Mouse (Mus musculus): ENCODE data around the gene Olfr181.

DNA sequence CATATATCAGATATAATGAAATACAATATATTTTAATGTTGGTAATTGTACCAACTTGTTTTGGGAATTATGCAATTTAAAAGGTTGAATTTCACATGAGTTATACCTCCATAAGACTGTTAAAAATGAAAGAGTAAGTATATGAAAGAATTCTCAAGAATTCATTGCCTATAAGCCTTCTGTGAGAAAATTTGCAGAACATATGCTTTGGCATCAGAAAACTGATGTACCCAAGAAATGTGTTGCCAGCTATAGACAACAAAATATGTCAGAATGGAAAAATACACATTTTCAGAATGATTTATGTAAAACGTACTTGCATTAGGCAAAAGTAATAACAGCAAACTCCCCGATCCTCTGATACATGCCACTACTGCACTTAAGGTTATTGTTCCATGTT, 44.1 kb downstream of the Olfr181 start:
- TF ChIP-seq EP300 (IDR thresholded peaks at IDR 0.05; ENCODE audit: insufficient read depth, low read depth, low read length) (no peak), POLR2A (IDR thresholded peaks at IDR 0.05; ENCODE audit: insufficient read depth, low read length) (no peak), CTCF (IDR thresholded peaks at IDR 0.05; ENCODE audit: low read depth, low read length) (no peak)
